Comparison of ENCODE assay signal across 8 mouse cellular contexts in genomic region chr1:63994248-63995136, GRCm38 (mm10).
A peak's percentile ranks its signal among the peaks of the same experiment; 100 is the strongest.
DNase-seq lines count a peak whose midpoint lies in the region; ATAC-seq and TF ChIP-seq lines count a peak whose summit lies in the region.

No protein-coding gene starts in this region.

- H3K36me3 ChIP-seq in heart, embryonic 12.5 days = no peaks in the 10 kb centered on the region
- H3K36me3 ChIP-seq in kidney, embryonic 16.5 days (ENCODE audit: insufficient read depth, low read length) = no peaks in the 10 kb centered on the region
- no peaks in the 10 kb centered on the region for H3K36me3 ChIP-seq in lung, postnatal 0 days (ENCODE audit: insufficient read depth, low read length)

- H3K27ac ChIP-seq in heart, embryonic 12.5 days (ENCODE audit: poor library complexity, severe bottlenecking) = no peak overlapping the region
- peak overlapping the region; percentile 25 for H3K27ac ChIP-seq in kidney, embryonic 16.5 days (ENCODE audit: low read length)
- no peak overlapping the region for H3K27ac ChIP-seq in lung, postnatal 0 days (ENCODE audit: low read length)

- ATAC-seq in heart, embryonic 12.5 days (ENCODE audit: insufficient number of reproducible peaks, low FRiP score) = no peak
- ATAC-seq in kidney, embryonic 16.5 days (ENCODE audit: low FRiP score, low TSS enrichment) = peak; percentile 87
- peak; percentile 69; the same call in 1 of the 2 replicates for ATAC-seq in lung, postnatal 0 days

- H3K4me3 ChIP-seq in heart, embryonic 12.5 days = no peak overlapping the region
- peak overlapping the region; percentile 13; the same call in 1 of the 2 replicates for H3K4me3 ChIP-seq in kidney, embryonic 16.5 days (ENCODE audit: low read length)
- H3K4me3 ChIP-seq in lung, postnatal 0 days (ENCODE audit: low read depth, low read length) = no peak overlapping the region

- TF ChIP-seq EP300 in lung, postnatal 0 days (IDR thresholded peaks at IDR 0.05) = no peak

- no peaks in the 10 kb centered on the region for H3K9me3 ChIP-seq in heart, embryonic 12.5 days (replicated peaks)
- no peaks in the 10 kb centered on the region for H3K9me3 ChIP-seq in kidney, embryonic 16.5 days (ENCODE audit: low read length)
- H3K9me3 ChIP-seq in lung, postnatal 0 days (ENCODE audit: low read length) = no peaks in the 10 kb centered on the region

- peaks cover 22% of the 10 kb centered on the region for H3K4me1 ChIP-seq in heart, embryonic 12.5 days (replicated peaks)
- H3K4me1 ChIP-seq in kidney, embryonic 16.5 days (ENCODE audit: insufficient read depth, low read length) = peaks cover 24% of the 10 kb centered on the region
- H3K4me1 ChIP-seq in lung, postnatal 0 days (ENCODE audit: insufficient read depth, low read depth, low read length) = peaks cover 6% of the 10 kb centered on the region

- H3K9ac ChIP-seq in heart, embryonic 12.5 days = no peak overlapping the region
- peak overlapping the region; percentile 32; the same call in 1 of the 2 replicates for H3K9ac ChIP-seq in kidney, embryonic 16.5 days (replicated peaks; ENCODE audit: low read length)
- H3K9ac ChIP-seq in lung, postnatal 0 days (replicated peaks; ENCODE audit: low read depth) = no peak overlapping the region

- H3K4me2 ChIP-seq in heart, embryonic 12.5 days = peak overlapping the region; percentile 52
- H3K4me2 ChIP-seq in kidney, embryonic 16.5 days (replicated peaks; ENCODE audit: low read depth, low read length) = peak overlapping the region; percentile 38
- H3K4me2 ChIP-seq in lung, postnatal 0 days (replicated peaks; ENCODE audit: low read depth, low read length) = peak overlapping the region; percentile 27; the same call in 1 of the 2 replicates

- TF ChIP-seq CTCF in lung, postnatal 0 days (IDR thresholded peaks at IDR 0.05) = no peak

- no peaks in the 10 kb centered on the region for H3K27me3 ChIP-seq in heart, embryonic 12.5 days (replicated peaks)
- H3K27me3 ChIP-seq in kidney, embryonic 16.5 days (ENCODE audit: insufficient read depth, low read length) = no peaks in the 10 kb centered on the region
- no peaks in the 10 kb centered on the region for H3K27me3 ChIP-seq in lung, postnatal 0 days (replicated peaks; ENCODE audit: insufficient read depth, low read length)

- peak; percentile 40 for DNase-seq in cerebellum, adult 9-11 months
- no peak for DNase-seq in cerebellum, adult 8-10 months
- DNase-seq in embryo, embryonic 10 days (ENCODE audit: low spot score) = peak; percentile 83
- peak; percentile 33 for DNase-seq in lung, postnatal 0 days (ENCODE audit: low spot score)
- DNase-seq in right cerebral cortex, postnatal 10 days (ENCODE audit: low spot score in 2 of 2) = peak; percentile 73 to 74
- DNase-seq in spleen, adult 12 weeks (ENCODE audit: low spot score) = no peak

- WGBS in heart, embryonic 12.5 days = 39% methylated on average over 19 of the region's 19 CpGs
- WGBS in kidney, embryonic 16.5 days = 20% methylated on average over 19 of the region's 19 CpGs
- WGBS in lung, postnatal 0 days = 24% methylated on average over 19 of the region's 19 CpGs

Comparison
In these comparisons a context has a peak if more than half of its experiments do, and no peak if none do; other contexts are left out.
1. DNase-seq: peak in cerebellum, adult 9-11 months (single experiment), embryo, embryonic 10 days (single experiment), lung, postnatal 0 days (single experiment) and right cerebral cortex, postnatal 10 days (2 of 2); none in cerebellum, adult 8-10 months (single experiment) and spleen, adult 12 weeks (single experiment).
2. Peak in every context shown above with its lines, with median percentiles within 50 percentile points of each other: H3K4me2 ChIP-seq.